Mouse (Mus musculus) layer of hippocampus, postnatal 14 days (tissue): ENCODE data around the gene Lnx1. TPM values are rescaled to one million over a fixed set of nuclear protein-coding genes. Genes with fewer than 3 reads are reported as not detected.
A peak's percentile ranks its signal among the peaks of the same experiment; 100 is the strongest.

Source experiments
- DNase-seq, 2 experiments: peaks; one replicate each; pipeline ENCODE4 v3.0.0; 2021 to 2022; ENCODE audit warnings: low spot score in 2 of 2, mixed read lengths in 1 of 2
- total RNA-seq, 2 experiments: library from RNA; stranded (reverse); gene quantifications; 2 replicates each; pipeline ENCODE4 v1.2.3; 2021

The Lnx1 gene
- total RNA-seq, 2 experiments from 2014 or later: 19.0 to 22.4 TPM

GRCm38 (mm10) chr5:74656410-74656809, 46.3 kb downstream of the Lnx1 start:
- no peak for DNase-seq

GRCm38 (mm10) chr5:74654527-74654926, 48.2 kb downstream of the Lnx1 start:
- no peak for DNase-seq

GRCm38 (mm10) chr5:74653766-74654165, 48.9 kb downstream of the Lnx1 start:
- DNase-seq: no peak

- no peak for DNase-seq
Measured at GRCm38 (mm10) chr5:74649122-74649521, 53.6 kb downstream of the Lnx1 start.

GRCm38 (mm10) chr5:74648216-74648615, 54.5 kb downstream of the Lnx1 start:
- no peak for DNase-seq

GRCm38 (mm10) chr5:74647584-74647984, 55.1 kb downstream of the Lnx1 start:
- DNase-seq: no peak

- DNase-seq: no peak
Measured at GRCm38 (mm10) chr5:74642291-74642690, 60.4 kb downstream of the Lnx1 start.

GRCm38 (mm10) chr5:74641000-74641399, 61.7 kb downstream of the Lnx1 start:
- peak in 1 of 2 experiments; percentile 54 for DNase-seq

- no peak for DNase-seq
Measured at GRCm38 (mm10) chr5:74640504-74640903, 62.2 kb downstream of the Lnx1 start.

GRCm38 (mm10) chr5:74639516-74639915, 63.2 kb downstream of the Lnx1 start:
- no peak for DNase-seq

GRCm38 (mm10) chr5:74634391-74634790, 68.3 kb downstream of the Lnx1 start:
- DNase-seq: no peak

GRCm38 (mm10) chr5:74633453-74633852, 69.3 kb downstream of the Lnx1 start:
- no peak for DNase-seq

GRCm38 (mm10) chr5:74632369-74633114, 70.2 kb downstream of the Lnx1 start:
- DNase-seq: peak in 1 of 2 experiments; percentile 6

- no peak for DNase-seq
Measured at GRCm38 (mm10) chr5:74628001-74628400, 74.7 kb downstream of the Lnx1 start.

GRCm38 (mm10) chr5:74624385-74624784, 78.3 kb downstream of the Lnx1 start:
- no peak for DNase-seq

GRCm38 (mm10) chr5:74623316-74624000, 79.3 kb downstream of the Lnx1 start:
- peak in 1 of 2 experiments; percentile 28 for DNase-seq

GRCm38 (mm10) chr5:74621691-74622470, 80.8 kb downstream of the Lnx1 start:
- DNase-seq: no peak

- no peak for DNase-seq
Measured at GRCm38 (mm10) chr5:74618573-74619059, 84.1 kb downstream of the Lnx1 start.

GRCm38 (mm10) chr5:74617816-74618572, 84.7 kb downstream of the Lnx1 start:
- no peak for DNase-seq

- peak; percentile 19 to 81 for DNase-seq
Measured at GRCm38 (mm10) chr5:74613491-74614151, 89.1 kb downstream of the Lnx1 start.
